Mouse (Mus musculus) heart, embryonic 16.5 days (tissue): ENCODE measurements around the gene Top1. TPM values are rescaled to one million over a fixed set of nuclear protein-coding genes. Genes with fewer than 3 reads are reported as not detected.

Source experiments
- ATAC-seq: fragments of 200-750 bp; cut with Nextera tagmentation; replicated peaks from 2 replicates; pipeline ENCODE4 v1.8.0; 2017; ENCODE audit warnings: moderate number of reproducible peaks; ENCODE audit not compliant: insufficient read depth, low FRiP score; ENCODE audit errors: extremely low read depth
- H3K27ac ChIP-seq: fragments of 300-500 bp; sonication (generic); 2 replicates; pipeline ENCODE4 v1.5.1; 2014; ENCODE audit warnings: mild to moderate bottlenecking, low read length, control low read depth, moderate library complexity
- H3K27me3 ChIP-seq: fragments of 300-500 bp; sonication (generic); 2 replicates; pipeline ENCODE4 v1.6.1; 2014; ENCODE audit warnings: low read length, mixed read lengths; ENCODE audit not compliant: control insufficient read depth, insufficient read depth
- H3K36me3 ChIP-seq: fragments of 300-500 bp; sonication (generic); 2 replicates; pipeline ENCODE4 v1.6.1; 2014; ENCODE audit not compliant: control insufficient read depth, insufficient read depth
- H3K4me1 ChIP-seq: fragments of 300-500 bp; sonication (generic); 2 replicates; pipeline ENCODE4 v1.6.1; 2014; ENCODE audit warnings: low read length, mixed read lengths; ENCODE audit not compliant: control insufficient read depth, insufficient read depth
- H3K4me2 ChIP-seq: fragments of 300-500 bp; sonication (generic); 2 replicates; pipeline ENCODE4 v1.6.1; 2014; ENCODE audit warnings: low read depth, mild to moderate bottlenecking, control low read depth, low read length
- H3K4me3 ChIP-seq: fragments of 300-500 bp; sonication (generic); 2 replicates; pipeline ENCODE4 v1.5.1; 2014; ENCODE audit warnings: mild to moderate bottlenecking, control low read depth, low read length
- H3K9ac ChIP-seq: fragments of 300-500 bp; sonication (generic); 2 replicates; pipeline ENCODE4 v1.6.1; 2014; ENCODE audit warnings: low read length, control low read depth
- H3K9me3 ChIP-seq: fragments of 300-500 bp; sonication (generic); replicated peaks from 2 replicates; pipeline ENCODE4 v1.6.1; 2016; ENCODE audit warnings: low read length; ENCODE audit not compliant: control insufficient read depth
- WGBS: fragments of 180-500 bp; shearing (Covaris S2); extraction: QIAGEN DNeasy Blood & Tissue Kit; methylation state at CpG from one replicate; pipeline ENCODE4 v1.1.7; 2014; 5-methylcytosine and 5-hydroxymethylcytosine counted together
- polyA plus RNA-seq: library from polyadenylated mRNA; unstranded; fragments of >200 nt; fragmentation: Nextera tagmentation; extraction: Ambion mirVana; gene quantifications from 2 replicates; pipeline ENCODE4 v1.2.1, GENCODE M21; 2015

Gene Top1
- polyA plus RNA-seq, 1 experiment from 2014 or later: 48.7 TPM

- Histone ChIP-seq H3K4me1 (no peaks in the 10 kb centered on the region), H3K4me3 (no peak overlapping the region), H3K9me3 (no peaks in the 10 kb centered on the region), H3K9ac (no peak overlapping the region), H3K4me2 (no peak overlapping the region), H3K36me3 (no peaks in the 10 kb centered on the region), H3K27me3 (no peaks in the 10 kb centered on the region), H3K27ac (no peak overlapping the region)
- WGBS: 76% methylated on average over 12 of the region's 12 CpGs
- ATAC-seq: no peak
Observed at GRCm38 (mm10) chr2:160628666-160629527, 16.8 kb upstream of the Top1 start.

DNA sequence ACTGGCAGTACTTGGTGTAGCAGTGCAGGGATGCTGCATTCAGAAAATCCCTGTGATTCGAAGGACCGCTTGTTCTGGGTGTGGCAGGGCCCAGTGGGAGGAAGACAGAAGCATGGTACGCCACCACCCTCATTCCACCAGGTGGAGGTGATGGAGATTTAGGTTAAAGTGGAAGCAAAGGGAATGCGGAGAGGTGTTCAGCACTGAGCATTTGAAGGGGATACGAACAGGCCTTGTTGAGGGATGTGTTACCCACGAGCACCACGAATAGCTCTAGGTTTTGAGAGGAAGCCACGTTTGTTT, 16.2 kb upstream of the Top1 start:
- H3K4me1 ChIP-seq: no peaks in the 10 kb centered on the region
- no peaks in the 10 kb centered on the region for H3K36me3 ChIP-seq
- H3K9ac ChIP-seq: no peak overlapping the region
- H3K9me3 ChIP-seq: no peaks in the 10 kb centered on the region
- no peak overlapping the region for H3K4me2 ChIP-seq
- WGBS: 88% methylated on average over 8 of the region's 8 CpGs
- no peak overlapping the region for H3K4me3 ChIP-seq
- no peak overlapping the region for H3K27ac ChIP-seq
- no peak for ATAC-seq
- H3K27me3 ChIP-seq: no peaks in the 10 kb centered on the region

DNA sequence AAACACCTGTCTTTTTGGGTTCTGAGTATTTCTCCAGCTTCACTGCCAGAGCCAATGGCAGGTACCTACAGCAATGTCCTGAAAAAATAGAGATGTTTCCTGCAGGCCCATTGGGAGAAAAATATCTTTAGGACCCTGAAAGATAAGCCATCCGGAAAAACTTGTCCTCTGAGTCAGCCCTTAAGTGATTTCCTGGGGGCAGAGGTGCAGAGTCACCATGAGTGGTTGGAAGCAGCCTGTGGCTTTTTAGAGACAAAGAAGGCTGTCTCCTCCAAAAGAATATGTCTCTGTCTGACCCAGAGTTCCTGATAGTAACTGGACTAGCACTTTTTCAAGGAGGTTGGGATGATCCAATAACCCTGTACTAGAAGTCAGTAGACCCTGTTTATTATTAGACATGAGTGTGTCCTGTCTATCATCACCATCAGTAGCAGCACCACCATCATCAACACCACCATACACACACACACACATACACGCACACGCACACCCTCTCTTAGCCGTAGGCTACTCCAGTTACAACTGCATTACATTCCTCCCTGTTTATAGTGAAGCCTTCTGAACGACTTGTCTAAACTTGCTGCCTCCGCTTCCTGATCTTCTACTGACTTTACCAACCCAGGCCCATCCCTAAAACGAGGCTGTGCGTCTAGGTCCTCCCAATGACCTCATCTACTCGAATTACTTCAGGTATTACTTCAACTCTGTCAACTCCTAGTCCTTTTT, 14.7 kb upstream of the Top1 start:
- no peaks in the 10 kb centered on the region for H3K27me3 ChIP-seq
- no peaks in the 10 kb centered on the region for H3K4me1 ChIP-seq
- 77% methylated on average over 9 of the region's 9 CpGs for WGBS
- ATAC-seq: no peak
- H3K9me3 ChIP-seq: no peaks in the 10 kb centered on the region
- H3K4me2 ChIP-seq: no peak overlapping the region
- no peak overlapping the region for H3K9ac ChIP-seq
- no peaks in the 10 kb centered on the region for H3K36me3 ChIP-seq
- H3K27ac ChIP-seq: no peak overlapping the region
- no peak overlapping the region for H3K4me3 ChIP-seq

- no peak overlapping the region for H3K4me2 ChIP-seq
- H3K4me3 ChIP-seq: no peak overlapping the region
- 73% methylated on average over 13 of the region's 13 CpGs for WGBS
- H3K27me3 ChIP-seq: no peaks in the 10 kb centered on the region
- no peak overlapping the region for H3K27ac ChIP-seq
- peaks cover 2% of the 10 kb centered on the region; the same call in 1 of the 2 replicates for H3K4me1 ChIP-seq
- ATAC-seq: no peak
- H3K9ac ChIP-seq: no peak overlapping the region
- H3K9me3 ChIP-seq: peaks cover 2% of the 10 kb centered on the region; the same call in 1 of the 2 replicates
- H3K36me3 ChIP-seq: no peaks in the 10 kb centered on the region
Observed at GRCm38 (mm10) chr2:160639911-160640717, 5.6 kb upstream of the Top1 start.

DNA sequence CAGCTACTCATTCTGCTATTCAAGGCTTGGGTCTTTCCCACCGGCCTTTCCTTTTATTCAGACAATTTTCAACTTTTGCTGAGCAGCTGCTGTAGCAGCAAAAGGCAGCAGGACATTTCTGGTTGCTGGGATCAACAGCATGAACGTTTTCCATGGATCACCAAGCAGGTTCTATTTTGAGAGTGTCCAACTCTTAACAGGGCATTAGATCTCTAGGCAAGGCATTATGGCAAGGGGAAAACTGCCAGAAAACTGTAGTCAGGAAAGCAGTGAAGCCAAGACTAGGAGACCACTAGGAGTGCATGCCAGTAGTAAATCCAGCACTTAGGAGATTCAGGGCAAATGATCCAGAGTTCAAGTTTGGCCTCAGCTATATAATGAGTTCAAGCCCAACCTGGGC, 4.5 kb upstream of the Top1 start:
- no peak overlapping the region for H3K27ac ChIP-seq
- ATAC-seq: no peak
- 35% methylated on average over 2 of the region's 2 CpGs for WGBS
- H3K9me3 ChIP-seq: peaks cover 2% of the 10 kb centered on the region; the same call in 1 of the 2 replicates
- H3K9ac ChIP-seq: no peak overlapping the region
- no peaks in the 10 kb centered on the region for H3K36me3 ChIP-seq
- no peaks in the 10 kb centered on the region for H3K27me3 ChIP-seq
- H3K4me2 ChIP-seq: no peak overlapping the region
- no peak overlapping the region for H3K4me3 ChIP-seq
- H3K4me1 ChIP-seq: peaks cover 6% of the 10 kb centered on the region; the same call in 1 of the 2 replicates

- Histone ChIP-seq H3K9ac (peak overlapping the region; percentile 100), H3K4me1 (peaks cover 21% of the 10 kb centered on the region), H3K9me3 (no peaks in the 10 kb centered on the region), H3K27me3 (no peaks in the 10 kb centered on the region), H3K36me3 (no peaks in the 10 kb centered on the region), H3K4me2 (peak overlapping the region; percentile 67), H3K27ac (peak overlapping the region; percentile 99), H3K4me3 (peak overlapping the region; percentile 98)
- under 1% methylated on average over 72 of the region's 76 CpGs for WGBS
- ATAC-seq: peak; percentile 30
Observed at GRCm38 (mm10) chr2:160646144-160646844, 606 bp downstream of the Top1 start.

GRCm38 (mm10) chr2:160646845-160647178, 1.1 kb downstream of the Top1 start:
- H3K4me3 ChIP-seq: peak overlapping the region; percentile 98
- no peaks in the 10 kb centered on the region for H3K36me3 ChIP-seq
- H3K27ac ChIP-seq: peak overlapping the region; percentile 99
- WGBS: 0% methylated on average over 17 of the region's 17 CpGs
- peak overlapping the region; percentile 67 for H3K4me2 ChIP-seq
- H3K4me1 ChIP-seq: peaks cover 21% of the 10 kb centered on the region
- H3K9me3 ChIP-seq: no peaks in the 10 kb centered on the region
- H3K27me3 ChIP-seq: no peaks in the 10 kb centered on the region
- no peak for ATAC-seq
- peak overlapping the region; percentile 100 for H3K9ac ChIP-seq

GRCm38 (mm10) chr2:160648097-160648496, 2.4 kb downstream of the Top1 start:
- peak overlapping the region; percentile 98 for H3K4me3 ChIP-seq
- no peak for ATAC-seq
- H3K9me3 ChIP-seq: no peaks in the 10 kb centered on the region
- H3K4me1 ChIP-seq: peaks cover 30% of the 10 kb centered on the region
- peak overlapping the region; percentile 67 for H3K4me2 ChIP-seq
- WGBS: 39% methylated on average over 2 of the region's 2 CpGs
- H3K36me3 ChIP-seq: no peaks in the 10 kb centered on the region
- no peak overlapping the region for H3K27ac ChIP-seq
- H3K27me3 ChIP-seq: no peaks in the 10 kb centered on the region
- peak overlapping the region; percentile 100; the same call in 1 of the 2 replicates for H3K9ac ChIP-seq
